Mouse (Mus musculus): ENCODE measurements at regions not wholly inside any gene's neighbourhood (a gene's known extent, or its start where the extent isn't known, plus 50 kb on each side); places are given as distances from the start of the nearest gene placed in this dataset.

- no peak for ATAC-seq (replicated peaks; ENCODE audit: insufficient number of reproducible peaks, low FRiP score, low TSS enrichment)
- Histone ChIP-seq H3K4me1 (ENCODE audit: control insufficient read depth, insufficient read depth, low read length) (no peaks in the 10 kb centered on the region), H3K4me2 (no peak overlapping the region), H3K9me3 (replicated peaks; ENCODE audit: control insufficient read depth, low read length) (no peaks in the 10 kb centered on the region), H3K27me3 (ENCODE audit: control insufficient read depth, insufficient read depth, low read length) (no peaks in the 10 kb centered on the region), H3K9ac (ENCODE audit: low read depth, low read length) (no peak overlapping the region), H3K4me3 (ENCODE audit: low read depth, low read length) (no peak overlapping the region), H3K27ac (ENCODE audit: low read depth, low read length) (no peak overlapping the region), H3K36me3 (ENCODE audit: control insufficient read depth, insufficient read depth, low read length) (no peaks in the 10 kb centered on the region)
- WGBS (ENCODE audit: insufficient replicate concordance) = 79% methylated on average over 6 of the region's 6 CpGs
Measured at GRCm38 (mm10) chr14:105056171-105056570, 121.0 kb downstream of the Rbm26 start.

GRCm38 (mm10) chr14:105038798-105039197 lies 138.3 kb downstream of the Rbm26 start:
- ATAC-seq (replicated peaks; ENCODE audit: insufficient number of reproducible peaks, low FRiP score, low TSS enrichment) = no peak
- Histone ChIP-seq H3K27me3 (ENCODE audit: control insufficient read depth, insufficient read depth, low read length) (no peaks in the 10 kb centered on the region), H3K4me3 (ENCODE audit: low read depth, low read length) (no peak overlapping the region), H3K9ac (ENCODE audit: low read depth, low read length) (no peak overlapping the region), H3K27ac (ENCODE audit: low read depth, low read length) (no peak overlapping the region), H3K36me3 (ENCODE audit: control insufficient read depth, insufficient read depth, low read length) (no peaks in the 10 kb centered on the region), H3K4me1 (ENCODE audit: control insufficient read depth, insufficient read depth, low read length) (no peaks in the 10 kb centered on the region), H3K9me3 (replicated peaks; ENCODE audit: control insufficient read depth, low read length) (no peaks in the 10 kb centered on the region), H3K4me2 (no peak overlapping the region)

DNA sequence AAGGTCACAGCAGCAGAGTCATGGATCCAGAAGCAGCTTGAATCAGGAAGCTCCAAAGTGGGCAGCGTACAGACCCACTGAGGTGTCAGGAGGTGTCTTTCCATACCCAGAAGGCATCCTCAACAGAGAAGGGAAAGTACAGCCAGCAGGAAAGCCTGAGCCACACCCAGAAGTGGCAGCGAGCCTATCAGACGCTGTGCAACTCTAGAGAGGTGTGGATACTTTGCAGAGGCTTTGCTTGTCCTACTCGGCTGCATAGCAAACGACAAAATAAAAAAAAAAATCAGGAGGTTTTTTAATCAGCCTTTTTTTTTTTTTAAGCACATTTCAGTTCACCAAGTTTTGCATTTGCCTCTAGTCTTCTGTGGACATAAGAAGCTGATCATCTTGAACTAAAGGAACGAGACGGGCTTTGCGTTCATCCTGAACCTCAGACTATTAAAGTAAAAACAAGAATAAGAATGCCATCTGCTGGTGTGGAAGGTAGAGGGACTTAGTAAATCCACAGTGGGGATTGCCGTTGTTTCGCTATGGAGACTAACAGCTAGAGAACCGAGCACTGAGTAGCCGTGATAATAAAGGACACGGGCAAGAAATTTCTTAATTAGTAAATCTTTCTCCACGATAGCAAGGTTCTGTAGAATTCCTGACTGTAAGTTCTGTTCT lies 142.3 kb downstream of the Rbm26 start:
- H3K36me3 ChIP-seq (ENCODE audit: control insufficient read depth, insufficient read depth, low read length) = no peaks in the 10 kb centered on the region
- ATAC-seq (replicated peaks; ENCODE audit: insufficient number of reproducible peaks, low FRiP score, low TSS enrichment) = no peak
- H3K4me3 ChIP-seq (ENCODE audit: low read depth, low read length) = 0 out of 2 replicates have a peak overlapping the region, but pooled peaks have one; percentile 16
- no peaks in the 10 kb centered on the region for H3K9me3 ChIP-seq (replicated peaks; ENCODE audit: control insufficient read depth, low read length)
- no peak overlapping the region for H3K27ac ChIP-seq (ENCODE audit: low read depth, low read length)
- H3K9ac ChIP-seq (ENCODE audit: low read depth, low read length) = no peak overlapping the region
- H3K4me1 ChIP-seq (ENCODE audit: control insufficient read depth, insufficient read depth, low read length) = no peaks in the 10 kb centered on the region
- no peaks in the 10 kb centered on the region for H3K27me3 ChIP-seq (ENCODE audit: control insufficient read depth, insufficient read depth, low read length)
- H3K4me2 ChIP-seq = peak overlapping the region; percentile 51
- 38% methylated on average over 14 of the region's 14 CpGs for WGBS (ENCODE audit: insufficient replicate concordance)

DNA sequence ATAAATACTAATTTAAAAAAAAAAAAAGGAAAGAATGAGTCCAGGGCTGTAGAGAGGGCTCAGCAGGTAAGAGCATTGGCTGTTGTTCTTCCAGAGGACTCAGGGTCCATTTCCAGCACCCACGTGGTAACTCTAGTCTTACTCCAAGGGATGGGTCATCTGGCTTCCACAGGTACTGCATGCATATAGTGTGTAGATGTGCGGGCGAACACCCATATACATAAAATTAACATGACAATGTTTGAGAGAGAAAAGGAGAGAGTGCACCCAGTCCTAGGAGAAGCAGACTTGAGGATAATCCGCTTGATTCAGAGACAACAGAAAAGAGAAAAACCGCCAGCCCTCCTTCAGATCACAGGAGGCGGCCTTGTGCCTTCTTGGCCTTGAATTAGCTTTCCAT lies 157.2 kb downstream of the Rbm26 start:
- ATAC-seq (replicated peaks; ENCODE audit: insufficient number of reproducible peaks, low FRiP score, low TSS enrichment) = no peak
- Histone ChIP-seq H3K36me3 (ENCODE audit: control insufficient read depth, insufficient read depth, low read length) (no peaks in the 10 kb centered on the region), H3K27me3 (ENCODE audit: control insufficient read depth, insufficient read depth, low read length) (no peaks in the 10 kb centered on the region), H3K4me1 (ENCODE audit: control insufficient read depth, insufficient read depth, low read length) (no peaks in the 10 kb centered on the region), H3K27ac (ENCODE audit: low read depth, low read length) (no peak overlapping the region), H3K4me2 (no peak overlapping the region), H3K9ac (ENCODE audit: low read depth, low read length) (no peak overlapping the region), H3K9me3 (replicated peaks; ENCODE audit: control insufficient read depth, low read length) (no peaks in the 10 kb centered on the region), H3K4me3 (ENCODE audit: low read depth, low read length) (no peak overlapping the region)
- WGBS (ENCODE audit: insufficient replicate concordance) = 55% methylated on average over 6 of the region's 6 CpGs

DNA sequence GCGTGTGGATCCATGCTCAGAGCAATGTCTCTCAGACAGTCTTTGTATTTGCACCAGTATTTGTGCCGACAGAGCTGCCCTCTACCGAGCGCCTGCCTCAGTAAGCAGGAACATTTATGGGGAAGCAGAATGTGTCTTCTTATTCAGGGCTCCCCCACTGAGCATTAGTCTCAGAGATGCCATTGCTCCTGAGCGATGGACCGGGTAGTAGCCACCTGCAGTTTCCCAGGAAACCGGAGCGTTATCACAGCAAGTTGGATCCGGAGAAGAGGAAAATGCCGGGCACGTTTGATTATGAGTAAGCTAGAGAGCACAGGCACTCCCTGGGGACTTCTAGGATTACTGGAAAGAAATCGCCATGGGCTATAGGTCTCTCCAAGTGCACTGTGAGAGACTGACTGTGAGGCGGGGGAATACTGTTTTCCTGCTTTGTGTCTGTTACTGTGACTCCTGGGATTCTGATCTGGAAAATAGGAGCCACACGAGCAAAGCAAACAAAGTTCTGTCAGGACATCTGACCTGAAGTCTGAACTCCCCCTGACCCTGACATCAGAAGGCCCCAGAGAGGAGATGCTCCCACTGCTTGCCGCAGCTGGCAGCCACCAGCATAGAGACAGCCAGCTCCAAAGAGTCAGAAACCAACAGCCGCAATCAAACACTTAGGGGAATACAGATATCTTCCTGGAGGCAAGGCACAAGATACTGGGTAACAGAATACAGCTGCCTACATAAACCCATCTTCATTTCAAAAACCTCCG lies 160.9 kb downstream of the Rbm26 start:
- no peaks in the 10 kb centered on the region for H3K36me3 ChIP-seq (ENCODE audit: control insufficient read depth, insufficient read depth, low read length)
- no peak overlapping the region for H3K4me2 ChIP-seq
- no peaks in the 10 kb centered on the region for H3K4me1 ChIP-seq (ENCODE audit: control insufficient read depth, insufficient read depth, low read length)
- no peaks in the 10 kb centered on the region for H3K27me3 ChIP-seq (ENCODE audit: control insufficient read depth, insufficient read depth, low read length)
- no peak overlapping the region for H3K27ac ChIP-seq (ENCODE audit: low read depth, low read length)
- no peak overlapping the region for H3K9ac ChIP-seq (ENCODE audit: low read depth, low read length)
- no peak for ATAC-seq (replicated peaks; ENCODE audit: insufficient number of reproducible peaks, low FRiP score, low TSS enrichment)
- 57% methylated on average over 17 of the region's 17 CpGs for WGBS (ENCODE audit: insufficient replicate concordance)
- H3K9me3 ChIP-seq (replicated peaks; ENCODE audit: control insufficient read depth, low read length) = no peaks in the 10 kb centered on the region
- no peak overlapping the region for H3K4me3 ChIP-seq (ENCODE audit: low read depth, low read length)

DNA sequence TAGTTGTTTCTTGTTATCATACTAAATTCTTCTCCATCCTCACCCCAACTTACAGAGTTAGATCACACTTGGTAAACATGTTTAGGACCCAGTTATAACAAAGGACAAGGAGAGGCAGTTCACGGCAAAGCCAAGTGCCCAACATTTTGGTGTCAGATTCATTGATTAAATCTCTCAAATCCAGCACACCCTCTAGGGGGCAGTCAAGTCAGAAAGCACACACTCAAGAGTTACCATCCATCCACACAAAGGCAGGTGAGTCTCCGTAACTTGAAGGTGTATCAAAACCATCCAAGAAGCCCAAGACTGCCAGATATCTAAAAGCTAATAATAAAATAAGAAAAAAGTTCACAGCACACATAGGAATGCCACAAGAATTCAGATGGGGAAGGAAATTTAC lies 161.8 kb downstream of the Rbm26 start:
- ATAC-seq (replicated peaks; ENCODE audit: insufficient number of reproducible peaks, low FRiP score, low TSS enrichment) = no peak
- Histone ChIP-seq H3K9me3 (replicated peaks; ENCODE audit: control insufficient read depth, low read length) (no peaks in the 10 kb centered on the region), H3K36me3 (ENCODE audit: control insufficient read depth, insufficient read depth, low read length) (no peaks in the 10 kb centered on the region), H3K9ac (ENCODE audit: low read depth, low read length) (no peak overlapping the region), H3K4me2 (no peak overlapping the region), H3K27me3 (ENCODE audit: control insufficient read depth, insufficient read depth, low read length) (no peaks in the 10 kb centered on the region), H3K4me3 (ENCODE audit: low read depth, low read length) (no peak overlapping the region), H3K4me1 (ENCODE audit: control insufficient read depth, insufficient read depth, low read length) (no peaks in the 10 kb centered on the region), H3K27ac (ENCODE audit: low read depth, low read length) (no peak overlapping the region)
- 73% methylated on average over 2 of the region's 2 CpGs for WGBS (ENCODE audit: insufficient replicate concordance)

GRCm38 (mm10) chr14:105010742-105011141 lies 166.4 kb downstream of the Rbm26 start:
- no peaks in the 10 kb centered on the region for H3K4me1 ChIP-seq (ENCODE audit: control insufficient read depth, insufficient read depth, low read length)
- no peak overlapping the region for H3K4me3 ChIP-seq (ENCODE audit: low read depth, low read length)
- H3K4me2 ChIP-seq = no peak overlapping the region
- no peak for ATAC-seq (replicated peaks; ENCODE audit: insufficient number of reproducible peaks, low FRiP score, low TSS enrichment)
- no peak overlapping the region for H3K9ac ChIP-seq (ENCODE audit: low read depth, low read length)
- no peaks in the 10 kb centered on the region for H3K36me3 ChIP-seq (ENCODE audit: control insufficient read depth, insufficient read depth, low read length)
- H3K27ac ChIP-seq (ENCODE audit: low read depth, low read length) = no peak overlapping the region
- H3K9me3 ChIP-seq (replicated peaks; ENCODE audit: control insufficient read depth, low read length) = no peaks in the 10 kb centered on the region
- H3K27me3 ChIP-seq (ENCODE audit: control insufficient read depth, insufficient read depth, low read length) = no peaks in the 10 kb centered on the region

GRCm38 (mm10) chr14:105008331-105008730 lies 168.8 kb downstream of the Rbm26 start:
- Histone ChIP-seq H3K9me3 (replicated peaks; ENCODE audit: control insufficient read depth, low read length) (no peaks in the 10 kb centered on the region), H3K4me3 (ENCODE audit: low read depth, low read length) (no peak overlapping the region), H3K36me3 (ENCODE audit: control insufficient read depth, insufficient read depth, low read length) (no peaks in the 10 kb centered on the region), H3K4me1 (ENCODE audit: control insufficient read depth, insufficient read depth, low read length) (no peaks in the 10 kb centered on the region), H3K27me3 (ENCODE audit: control insufficient read depth, insufficient read depth, low read length) (no peaks in the 10 kb centered on the region), H3K27ac (ENCODE audit: low read depth, low read length) (no peak overlapping the region), H3K9ac (ENCODE audit: low read depth, low read length) (no peak overlapping the region), H3K4me2 (no peak overlapping the region)
- ATAC-seq (replicated peaks; ENCODE audit: insufficient number of reproducible peaks, low FRiP score, low TSS enrichment) = no peak
- whole genome bisulfite sequencing (ENCODE audit: insufficient replicate concordance) = 89% methylated on average over 2 of the region's 2 CpGs

DNA sequence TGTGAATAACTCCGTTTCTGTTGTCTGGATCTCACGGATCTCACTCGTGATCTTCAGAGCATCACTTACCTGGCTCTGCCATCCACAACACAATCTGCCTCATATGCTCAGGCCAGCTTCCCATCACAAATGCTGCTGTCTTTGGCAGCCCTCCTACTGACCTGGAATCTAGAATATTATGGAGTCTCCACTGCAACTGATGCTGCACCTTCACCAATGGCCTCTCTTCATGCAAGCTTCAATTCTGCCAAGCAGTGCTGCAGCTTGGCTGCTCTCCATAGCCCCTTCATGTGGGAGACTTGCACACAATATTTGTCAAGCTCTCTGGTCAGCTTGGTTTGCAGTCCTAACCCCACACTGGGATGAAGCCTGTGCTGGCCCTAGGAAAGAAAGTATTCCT lies 183.1 kb downstream of the Rbm26 start:
- no peaks in the 10 kb centered on the region for H3K27me3 ChIP-seq (ENCODE audit: control insufficient read depth, insufficient read depth, low read length)
- no peak overlapping the region for H3K4me3 ChIP-seq (ENCODE audit: low read depth, low read length)
- WGBS (ENCODE audit: insufficient replicate concordance) = 94% methylated on average over 3 of the region's 3 CpGs
- no peak overlapping the region for H3K4me2 ChIP-seq
- no peak for ATAC-seq (replicated peaks; ENCODE audit: insufficient number of reproducible peaks, low FRiP score, low TSS enrichment)
- H3K27ac ChIP-seq (ENCODE audit: low read depth, low read length) = no peak overlapping the region
- H3K36me3 ChIP-seq (ENCODE audit: control insufficient read depth, insufficient read depth, low read length) = no peaks in the 10 kb centered on the region
- H3K9ac ChIP-seq (ENCODE audit: low read depth, low read length) = no peak overlapping the region
- no peaks in the 10 kb centered on the region for H3K4me1 ChIP-seq (ENCODE audit: control insufficient read depth, insufficient read depth, low read length)
- H3K9me3 ChIP-seq (replicated peaks; ENCODE audit: control insufficient read depth, low read length) = no peaks in the 10 kb centered on the region

Measured in heart, embryonic 11.5 days (tissue).